Mouse (Mus musculus) hindbrain, embryonic 15.5 days (tissue): ENCODE data around the gene Plvap. TPM values are rescaled to one million over a fixed set of nuclear protein-coding genes. Genes with fewer than 3 reads are reported as not detected.
A peak's percentile ranks its signal among the peaks of the same experiment; 100 is the strongest.

Experiments
- ATAC-seq: fragments of 200-750 bp; cut with Nextera tagmentation; 2 replicates; pipeline ENCODE4 v1.8.0; 2017; ENCODE audit warnings: low read depth, moderate number of reproducible peaks, moderate TSS enrichment; ENCODE audit not compliant: low FRiP score
- H3K27ac ChIP-seq: fragments of 300-500 bp; sonication (generic); replicated peaks from 2 replicates; pipeline ENCODE4 v1.5.1; 2015; ENCODE audit warnings: mild to moderate bottlenecking, inconsistent platforms
- H3K27me3 ChIP-seq: fragments of 300-500 bp; sonication (generic); 2 replicates; pipeline ENCODE4 v1.6.1; 2015; ENCODE audit warnings: control low read depth, inconsistent platforms
- H3K36me3 ChIP-seq: fragments of 300-500 bp; sonication (generic); 2 replicates; pipeline ENCODE4 v1.6.1; 2015; ENCODE audit warnings: control low read depth, inconsistent platforms
- H3K4me1 ChIP-seq: fragments of 300-500 bp; sonication (generic); replicated peaks from 2 replicates; pipeline ENCODE4 v1.6.1; 2015; ENCODE audit warnings: control low read depth, inconsistent platforms
- H3K4me2 ChIP-seq: fragments of 300-500 bp; sonication (generic); 2 replicates; pipeline ENCODE4 v1.6.1; 2015; ENCODE audit warnings: moderate library complexity, mild to moderate bottlenecking, inconsistent platforms
- H3K4me3 ChIP-seq: fragments of 300-500 bp; sonication (generic); 2 replicates; pipeline ENCODE4 v1.5.1; 2015; ENCODE audit warnings: mild to moderate bottlenecking, inconsistent platforms
- H3K9ac ChIP-seq: fragments of 300-500 bp; sonication (generic); 2 replicates; pipeline ENCODE4 v1.6.1; 2015; ENCODE audit warnings: inconsistent platforms
- H3K9me3 ChIP-seq: fragments of 300-500 bp; sonication (generic); 2 replicates; pipeline ENCODE4 v1.6.1; 2016; ENCODE audit warnings: control low read depth, inconsistent platforms
- WGBS: fragments of 180-500 bp; shearing (Covaris S2); methylation state at CpG from one replicate; pipeline ENCODE4 v1.1.7; 2015; 5-methylcytosine and 5-hydroxymethylcytosine counted together
- polyA plus RNA-seq: library from polyadenylated mRNA; unstranded; fragments of >200 nt; fragmentation: Nextera tagmentation; extraction: Ambion mirVana; gene quantifications from 2 replicates; pipeline ENCODE4 v1.2.1, GENCODE M21; 2015

Plvap gene
- 9.5 and 10.9 TPM in 2 replicates for polyA plus RNA-seq

DNA sequence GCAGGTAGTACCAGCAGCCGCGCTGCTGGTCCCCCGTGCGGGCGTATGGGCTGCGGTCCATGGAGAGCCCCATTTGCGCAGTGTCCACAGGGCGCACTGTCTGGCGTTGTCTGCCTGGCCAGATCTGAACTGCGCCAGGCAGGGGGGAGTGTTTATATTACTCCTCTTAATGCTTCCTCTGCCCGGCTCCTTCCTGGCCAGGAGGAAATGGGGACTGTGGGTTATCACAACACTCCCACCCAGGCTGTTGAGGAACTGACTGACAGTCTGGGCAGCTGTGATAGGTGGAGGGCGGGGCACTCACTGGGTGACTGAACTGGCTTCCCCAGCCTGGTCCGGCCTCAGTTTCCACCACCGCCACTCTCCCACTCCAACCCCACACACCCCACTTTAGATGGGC is at the start of gene Plvap:
Plvap (minus strand) TSS at position 109 of the 400 bp plus-strand sequence.
- Histone ChIP-seq H3K4me2 (no peak within 1 kb of the TSS), H3K36me3 (no peaks in the 10 kb centered on the region), H3K9ac (no peak within 1 kb of the TSS), H3K27ac (no peak within 1 kb of the TSS), H3K4me1 (peaks cover 12% of the 10 kb centered on the region), H3K27me3 (peaks cover 45% of the 10 kb centered on the region), H3K4me3 (no peak within 1 kb of the TSS), H3K9me3 (no peaks in the 10 kb centered on the region)
- WGBS: 76% methylated on average over 14 of the region's 14 CpGs
- no peak for ATAC-seq

DNA sequence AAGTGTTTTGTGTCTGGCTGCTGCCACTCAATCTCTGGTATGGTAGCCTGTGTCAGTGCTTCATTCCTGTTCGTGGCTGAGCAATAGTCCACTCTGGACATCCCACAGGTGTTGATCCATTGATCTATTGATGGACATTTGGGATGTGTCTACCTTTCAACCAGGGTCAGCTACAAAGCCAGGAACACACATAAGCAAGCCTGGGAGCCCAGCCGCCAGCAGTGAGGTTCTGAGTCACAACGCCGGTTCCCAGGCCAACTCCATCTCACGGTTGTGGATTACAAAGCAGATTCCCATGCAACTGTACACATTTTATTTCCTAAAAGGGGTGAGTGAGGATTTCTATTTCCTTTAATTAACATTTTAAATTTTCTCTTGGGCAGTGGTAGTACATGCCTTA is 49.2 kb upstream of the Plvap start:
- Histone ChIP-seq H3K36me3 (no peaks in the 10 kb centered on the region), H3K4me1 (peaks cover 20% of the 10 kb centered on the region), H3K4me2 (no peak overlapping the region), H3K27me3 (peaks cover 80% of the 10 kb centered on the region), H3K4me3 (no peak overlapping the region), H3K9me3 (no peaks in the 10 kb centered on the region; the same call in 1 of the 2 replicates), H3K9ac (no peak overlapping the region), H3K27ac (no peak overlapping the region)
- no peak for ATAC-seq
- 84% methylated on average over 5 of the region's 5 CpGs for WGBS

DNA sequence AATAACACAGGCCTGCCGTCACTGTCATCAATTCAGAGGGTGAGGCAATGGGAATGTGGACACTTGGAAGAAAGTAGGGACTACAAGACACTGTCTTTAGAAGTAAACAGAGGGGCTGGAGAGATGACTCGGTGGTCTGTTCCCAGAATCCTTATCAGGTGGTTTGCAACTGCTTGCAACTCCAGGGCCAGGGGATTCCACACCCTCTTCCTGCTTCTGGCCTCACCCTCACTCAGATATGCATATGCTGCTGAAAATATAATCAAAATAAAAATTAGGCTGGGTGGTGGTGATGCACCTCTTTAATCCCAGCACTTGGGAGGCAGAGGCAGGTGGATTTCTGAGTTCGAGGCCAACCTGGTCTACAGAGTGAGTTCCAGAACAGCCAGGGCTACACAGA is 48.5 kb upstream of the Plvap start:
- H3K4me3 ChIP-seq: no peak overlapping the region
- H3K36me3 ChIP-seq: no peaks in the 10 kb centered on the region
- H3K9me3 ChIP-seq: no peaks in the 10 kb centered on the region; the same call in 1 of the 2 replicates
- peaks cover 81% of the 10 kb centered on the region for H3K27me3 ChIP-seq
- 84% methylated on average over 3 of the region's 3 CpGs for WGBS
- H3K4me2 ChIP-seq: no peak overlapping the region
- H3K9ac ChIP-seq: no peak overlapping the region
- peaks cover 20% of the 10 kb centered on the region for H3K4me1 ChIP-seq
- ATAC-seq: no peak
- no peak overlapping the region for H3K27ac ChIP-seq

DNA sequence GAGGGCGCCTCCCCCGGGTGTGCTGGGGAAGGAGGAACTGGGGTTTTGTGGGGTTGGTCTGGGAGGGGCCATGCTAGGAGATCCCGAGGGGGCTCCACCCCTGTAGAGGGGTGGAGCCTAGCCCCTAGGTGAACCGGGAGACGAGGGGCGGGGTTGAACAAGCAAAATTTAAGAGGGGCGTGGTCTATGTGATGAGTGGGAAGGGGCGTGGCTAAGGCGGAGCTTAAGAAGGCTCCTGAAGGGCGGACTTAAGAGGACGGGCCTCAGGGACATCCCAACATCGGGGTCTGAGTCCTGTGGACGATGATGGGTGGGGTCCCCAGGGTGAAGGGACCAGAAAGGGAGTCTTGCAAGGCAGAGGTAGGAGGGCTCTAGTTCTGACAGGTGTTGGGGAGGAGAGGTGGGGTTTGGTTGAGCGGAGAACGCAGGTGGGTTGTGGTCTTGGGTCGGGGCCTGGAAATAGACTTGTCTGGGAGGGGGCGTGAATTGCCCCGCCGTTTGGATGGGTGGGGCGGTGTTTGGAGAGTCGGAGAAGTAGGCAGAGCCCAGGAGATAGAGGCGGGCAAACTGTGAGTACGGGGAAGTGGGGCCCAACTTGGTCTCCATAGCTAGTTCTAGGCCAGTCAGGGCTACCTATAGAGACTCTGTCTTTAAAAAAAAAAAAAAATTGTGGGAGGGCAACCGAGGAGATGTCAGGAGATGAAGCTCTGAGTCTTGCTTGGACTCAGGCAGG is 47.6 kb upstream of the Plvap start:
- Histone ChIP-seq H3K4me3 (peak overlapping the region; percentile 25), H3K4me1 (peaks cover 20% of the 10 kb centered on the region), H3K9ac (no peak overlapping the region), H3K4me2 (peak overlapping the region; percentile 46), H3K27me3 (peaks cover 84% of the 10 kb centered on the region), H3K27ac (no peak overlapping the region), H3K36me3 (no peaks in the 10 kb centered on the region), H3K9me3 (no peaks in the 10 kb centered on the region; the same call in 1 of the 2 replicates)
- no peak for ATAC-seq
- 4% methylated on average over 24 of the region's 24 CpGs for WGBS

DNA sequence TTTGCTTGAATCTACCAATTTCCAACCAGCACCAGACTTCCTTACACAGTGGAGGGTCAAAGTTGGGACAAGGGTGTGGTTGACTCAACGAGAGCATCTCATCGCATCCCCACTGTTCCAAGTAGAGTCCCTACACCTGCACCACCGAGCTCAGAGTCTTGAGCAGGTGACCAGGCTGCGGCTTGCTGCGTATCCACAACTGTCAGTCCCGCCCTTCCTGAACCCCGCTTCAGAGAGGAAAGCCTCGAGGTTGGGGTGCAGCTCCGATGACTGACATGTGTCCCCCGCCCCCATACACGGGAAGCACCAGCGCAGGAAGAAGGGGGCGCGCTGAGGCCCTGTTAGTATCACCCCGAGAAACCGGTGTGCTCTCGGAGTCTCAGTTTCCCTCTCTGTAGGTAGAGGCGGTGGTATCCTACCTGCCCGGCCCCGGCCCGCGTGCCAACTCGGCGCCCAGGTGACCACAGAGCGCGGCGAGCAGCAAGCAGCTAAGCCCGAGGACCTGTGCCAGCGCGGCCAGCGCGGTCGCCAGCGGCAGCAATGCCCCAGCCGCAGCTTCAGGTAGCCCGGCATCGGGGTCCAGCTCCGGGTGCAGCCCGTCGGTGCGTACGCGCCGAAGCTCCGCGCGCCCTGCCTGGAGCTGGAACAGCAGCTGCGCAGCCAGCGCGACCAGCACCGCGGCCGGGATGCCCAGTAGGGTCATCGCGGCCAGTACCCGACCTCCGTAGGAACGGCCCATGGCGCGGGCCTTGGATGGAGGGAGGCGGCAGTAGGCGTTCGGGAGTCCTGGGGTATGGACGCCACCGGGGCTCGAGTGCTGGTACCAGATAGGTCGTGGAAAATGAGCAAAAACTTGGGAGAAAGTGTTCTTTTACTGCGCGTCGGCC is 46.8 kb upstream of the Plvap start, which contains the start of gene Tmem221:
Tmem221 (minus strand) TSS at position 801 of the 887 bp plus-strand sequence.
- Histone ChIP-seq H3K27ac (no peak within 1 kb of the TSS), H3K4me2 (peak within 1 kb of the TSS; percentile 46), H3K27me3 (peaks cover 79% of the 10 kb centered on the region), H3K9ac (no peak within 1 kb of the TSS), H3K9me3 (no peaks in the 10 kb centered on the region), H3K4me1 (peaks cover 20% of the 10 kb centered on the region), H3K36me3 (no peaks in the 10 kb centered on the region), H3K4me3 (peak within 1 kb of the TSS; percentile 25)
- WGBS: 4% methylated on average over 70 of the region's 70 CpGs
- ATAC-seq: no peak

DNA sequence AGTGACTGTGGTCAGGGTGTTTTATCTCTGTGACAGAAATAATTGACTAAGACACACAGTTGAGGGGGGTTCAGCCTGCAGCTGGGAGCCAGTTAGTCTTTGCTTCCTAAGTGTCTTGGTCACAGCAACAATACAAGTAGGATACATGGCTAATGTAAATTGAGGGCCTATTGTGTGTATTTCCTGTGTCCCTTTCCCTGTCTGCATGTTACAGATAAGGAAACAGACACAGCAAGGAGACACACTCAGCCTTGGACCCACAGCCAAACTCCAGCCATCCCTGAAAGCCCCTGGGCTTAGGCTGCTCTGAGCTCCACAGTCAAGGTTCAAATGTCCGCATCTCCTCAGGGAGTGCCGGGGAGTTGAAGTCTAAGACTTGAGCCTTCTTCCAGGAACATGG is 43.1 kb upstream of the Plvap start:
- H3K4me3 ChIP-seq: no peak overlapping the region
- H3K9me3 ChIP-seq: no peaks in the 10 kb centered on the region
- no peak overlapping the region for H3K4me2 ChIP-seq
- no peaks in the 10 kb centered on the region for H3K36me3 ChIP-seq
- peaks cover 11% of the 10 kb centered on the region for H3K4me1 ChIP-seq
- no peak overlapping the region for H3K9ac ChIP-seq
- H3K27ac ChIP-seq: no peak overlapping the region
- peaks cover 42% of the 10 kb centered on the region for H3K27me3 ChIP-seq
- ATAC-seq: no peak
- 81% methylated on average over 2 of the region's 2 CpGs for WGBS

DNA sequence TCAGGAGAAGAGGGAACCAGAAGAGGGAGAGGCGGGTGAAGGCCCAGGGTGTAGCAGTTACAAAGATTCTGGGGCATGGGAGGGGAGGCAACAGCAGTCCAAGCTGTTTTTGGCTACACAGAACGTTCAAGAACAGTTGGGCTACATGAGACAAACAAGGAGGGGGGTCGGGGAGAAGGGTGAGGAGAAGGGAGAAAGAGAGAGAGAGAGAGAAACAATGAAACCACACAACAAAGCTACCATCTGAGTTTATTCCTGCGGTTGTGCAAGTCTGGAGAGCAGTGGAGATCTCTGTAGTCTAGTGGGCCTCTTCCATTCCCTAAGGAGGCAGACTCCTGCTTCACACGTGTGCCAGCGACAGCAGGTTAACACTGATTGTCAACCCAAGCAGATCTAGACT is 42.4 kb upstream of the Plvap start:
- Histone ChIP-seq H3K27me3 (peaks cover 36% of the 10 kb centered on the region), H3K36me3 (no peaks in the 10 kb centered on the region), H3K27ac (no peak overlapping the region), H3K9me3 (no peaks in the 10 kb centered on the region), H3K4me3 (no peak overlapping the region), H3K9ac (no peak overlapping the region), H3K4me2 (no peak overlapping the region), H3K4me1 (peaks cover 9% of the 10 kb centered on the region)
- no peak for ATAC-seq
- 68% methylated on average over 6 of the region's 6 CpGs for WGBS

DNA sequence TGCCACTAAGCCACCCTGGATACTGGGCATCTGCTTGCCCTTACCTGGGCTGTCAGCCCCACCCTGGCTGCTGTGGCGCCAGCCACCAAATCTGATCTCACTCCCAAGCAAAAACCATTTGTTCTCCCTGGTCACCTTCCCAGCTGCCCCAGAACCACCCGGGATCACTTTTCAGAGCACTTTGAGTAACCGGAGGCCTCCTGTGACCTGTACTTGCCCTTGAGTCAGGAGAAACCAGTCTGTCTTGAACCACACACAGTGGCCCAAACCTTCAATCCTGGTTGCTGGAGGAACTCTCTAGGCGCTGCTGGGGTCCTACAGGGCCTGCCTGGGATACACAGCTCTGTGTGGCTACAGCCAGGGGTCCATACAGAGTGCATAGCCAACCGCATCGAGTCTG is 41.2 kb upstream of the Plvap start:
- WGBS: 70% methylated on average over 6 of the region's 6 CpGs
- H3K27ac ChIP-seq: no peak overlapping the region
- peaks cover 5% of the 10 kb centered on the region; the same call in 1 of the 2 replicates for H3K36me3 ChIP-seq
- H3K4me2 ChIP-seq: no peak overlapping the region
- H3K9me3 ChIP-seq: no peaks in the 10 kb centered on the region
- H3K27me3 ChIP-seq: peaks cover 24% of the 10 kb centered on the region
- no peak overlapping the region for H3K4me3 ChIP-seq
- no peak for ATAC-seq
- no peak overlapping the region for H3K9ac ChIP-seq
- H3K4me1 ChIP-seq: no peaks in the 10 kb centered on the region

DNA sequence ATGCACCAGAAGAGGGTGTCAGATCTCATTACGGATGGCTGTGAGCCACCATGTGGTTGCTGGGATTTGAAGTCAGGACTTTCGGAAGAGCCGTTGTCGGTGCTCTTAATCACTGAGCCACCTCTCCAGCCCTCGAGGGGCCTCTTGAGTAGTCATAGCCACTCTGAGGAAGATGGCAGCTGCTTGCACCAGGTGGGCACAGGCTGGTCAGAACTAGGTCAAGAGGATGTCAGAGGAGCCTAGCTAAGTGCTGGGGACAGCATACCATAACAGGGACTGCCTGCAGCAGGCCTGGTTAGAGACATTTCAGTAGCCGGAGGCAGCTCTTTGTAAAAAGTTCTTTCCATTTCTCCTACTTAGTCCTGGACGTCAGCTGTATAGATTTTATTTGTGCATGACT is 39.2 kb upstream of the Plvap start:
- Histone ChIP-seq H3K27me3 (0 out of 2 replicates have a peak, but pooled peaks cover 4% of the 10 kb centered on the region), H3K9me3 (no peaks in the 10 kb centered on the region), H3K36me3 (peaks cover 15% of the 10 kb centered on the region), H3K4me2 (no peak overlapping the region), H3K4me3 (no peak overlapping the region), H3K4me1 (no peaks in the 10 kb centered on the region), H3K27ac (no peak overlapping the region), H3K9ac (no peak overlapping the region)
- WGBS: 70% methylated on average over 7 of the region's 7 CpGs
- ATAC-seq: no peak

DNA sequence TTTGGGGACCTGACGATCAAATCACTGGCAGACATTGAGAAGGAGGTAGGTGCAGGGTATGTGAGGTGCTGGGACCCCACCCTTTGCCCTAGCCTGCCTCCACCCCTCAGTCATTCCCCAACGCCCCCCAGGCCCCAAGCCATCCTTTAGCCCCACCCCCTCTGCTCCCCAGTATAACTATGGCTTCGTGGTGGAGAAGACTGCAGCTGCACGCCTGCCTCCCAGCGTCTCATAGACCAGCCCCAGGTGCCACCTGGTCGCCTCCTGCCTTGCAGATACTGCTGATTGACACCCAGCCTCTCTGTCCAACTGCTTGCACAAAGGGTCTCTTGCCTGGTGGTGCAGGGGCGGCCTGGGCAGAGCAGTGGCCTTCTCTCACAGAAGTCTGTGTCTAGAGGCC is 36.0 kb upstream of the Plvap start:
- WGBS: 89% methylated on average over 7 of the region's 7 CpGs
- ATAC-seq: no peak
- H3K4me1 ChIP-seq: peaks cover 10% of the 10 kb centered on the region
- peaks cover 18% of the 10 kb centered on the region for H3K36me3 ChIP-seq
- H3K9ac ChIP-seq: no peak overlapping the region
- H3K4me3 ChIP-seq: no peak overlapping the region
- no peaks in the 10 kb centered on the region for H3K27me3 ChIP-seq
- H3K9me3 ChIP-seq: no peaks in the 10 kb centered on the region
- H3K4me2 ChIP-seq: no peak overlapping the region
- H3K27ac ChIP-seq: no peak overlapping the region

DNA sequence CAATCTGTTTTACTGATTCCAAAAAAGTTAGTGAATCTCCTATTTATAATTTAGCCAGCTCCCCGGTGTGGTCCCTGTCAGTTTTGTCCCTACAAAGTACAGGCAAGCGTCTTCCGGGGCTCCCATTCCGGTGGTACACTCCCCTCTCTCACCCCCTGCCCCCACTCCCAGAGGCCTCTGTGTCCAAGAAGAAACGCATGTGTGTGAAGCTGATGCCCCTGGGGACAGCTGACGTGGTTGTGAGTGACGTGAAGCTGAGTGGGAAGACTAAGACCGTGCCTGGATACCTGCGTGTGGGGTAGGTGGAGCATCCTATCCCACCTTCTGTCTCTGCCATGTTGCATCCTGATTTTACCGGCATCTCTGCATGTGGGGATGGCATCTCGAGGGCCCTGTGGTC is 33.5 kb upstream of the Plvap start:
- Histone ChIP-seq H3K4me1 (peaks cover 10% of the 10 kb centered on the region), H3K4me2 (no peak overlapping the region), H3K27me3 (no peaks in the 10 kb centered on the region), H3K4me3 (no peak overlapping the region), H3K27ac (no peak overlapping the region), H3K9ac (no peak overlapping the region), H3K9me3 (no peaks in the 10 kb centered on the region), H3K36me3 (peaks cover 18% of the 10 kb centered on the region)
- no peak for ATAC-seq
- WGBS: 92% methylated on average over 11 of the region's 11 CpGs

DNA sequence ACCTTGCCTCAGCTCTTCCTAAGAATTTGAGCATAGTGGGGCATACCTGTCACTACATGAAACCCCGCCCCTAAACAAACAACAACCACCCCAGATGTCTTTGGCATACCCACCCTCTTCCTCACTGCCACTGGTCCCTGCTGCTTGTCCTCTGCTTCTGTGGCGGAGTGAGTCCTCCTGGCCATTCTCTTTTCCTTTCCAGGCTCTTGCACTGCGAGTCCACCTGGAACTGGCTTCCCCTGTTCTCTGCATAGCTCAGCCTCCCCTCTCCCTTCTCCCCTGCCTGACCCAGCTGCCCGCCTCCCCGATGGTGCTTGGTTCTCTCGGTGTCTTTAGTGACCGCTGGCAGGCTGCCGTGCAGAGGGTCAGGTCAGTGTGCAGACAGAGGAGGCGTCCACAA is 32.2 kb upstream of the Plvap start:
- peak overlapping the region; percentile 70; the same call in 1 of the 2 replicates for H3K9ac ChIP-seq
- 86% methylated on average over 9 of the region's 9 CpGs for WGBS

More for the DNA sequence above, 32.2 kb upstream of the Plvap start:
- Histone ChIP-seq H3K4me2 (peak overlapping the region; percentile 55), H3K27ac (no peak overlapping the region), H3K4me1 (peaks cover 10% of the 10 kb centered on the region), H3K36me3 (peaks cover 18% of the 10 kb centered on the region), H3K4me3 (peak overlapping the region; percentile 75), H3K9me3 (no peaks in the 10 kb centered on the region), H3K27me3 (no peaks in the 10 kb centered on the region)
- ATAC-seq: no peak
